Mouse (Mus musculus) CH12.LX (cell line): ENCODE results near the gene Epb41l1. TPM values are rescaled to one million over a fixed set of nuclear protein-coding genes. Genes with fewer than 3 reads are reported as not detected.

Source experiments
- DNase-seq: peaks from one replicate; pipeline ENCODE4 v3.0.0-alpha.2; 2013; ENCODE audit errors: extremely low read depth
- H3K27ac ChIP-seq: 2 replicates; pipeline ENCODE4 v1.5.1; 2012; ENCODE audit warnings: low read depth, mild to moderate bottlenecking, control low read depth, moderate library complexity; ENCODE audit not compliant: insufficient read depth
- H3K27me3 ChIP-seq: replicated peaks from 2 replicates; pipeline ENCODE3; 2012; ENCODE audit warnings: inconsistent platforms
- H3K36me3 ChIP-seq, 2 experiments: replicated peaks in 1 of 2; 2 replicates each; pipeline versions ENCODE3 to v1.6.1; 2012; ENCODE audit warnings: inconsistent platforms in 1 of 2, low read length in 1 of 2, mild to moderate bottlenecking in 1 of 2, mixed read lengths in 1 of 2, moderate library complexity in 1 of 2; ENCODE audit not compliant: control insufficient read depth in 1 of 2, insufficient read depth in 1 of 2
- H3K4me1 ChIP-seq, 2 experiments: 2 replicates each; pipeline ENCODE4 v1.6.1; 2012; ENCODE audit warnings: inconsistent platforms in 1 of 2, moderate library complexity in 1 of 2; ENCODE audit not compliant: insufficient read depth in 2 of 2, control insufficient read depth in 1 of 2
- H3K4me2 ChIP-seq: 2 replicates; pipeline ENCODE4 v1.6.1; 2012; ENCODE audit warnings: low read depth, mild to moderate bottlenecking, control low read depth; ENCODE audit not compliant: poor library complexity, insufficient read depth, severe bottlenecking
- H3K4me3 ChIP-seq, 3 experiments: fragments of 150-350 bp in 1 of 3; sonication (generic) in 1 of 3; replicated peaks in 1 of 3; 2 replicates each; pipeline versions ENCODE3 to v1.5.1; 2011 to 2012; ENCODE audit warnings: low read depth in 2 of 3, low read length in 2 of 3, mild to moderate bottlenecking in 2 of 3, moderate library complexity in 2 of 3, control low read depth in 1 of 3, improper control_type of control experiment in 1 of 3, inconsistent platforms in 1 of 3, mixed read lengths in 1 of 3; ENCODE audit not compliant: poor library complexity in 1 of 3
- H3K79me2 ChIP-seq: replicated peaks from 2 replicates; pipeline ENCODE4 v1.6.1; 2012; ENCODE audit warnings: mild to moderate bottlenecking, moderate library complexity; ENCODE audit not compliant: control insufficient read depth, poor library complexity, insufficient read depth, severe bottlenecking; ENCODE audit errors: extremely low read depth
- H3K9ac ChIP-seq: 2 replicates; pipeline ENCODE4 v1.6.1; 2012; ENCODE audit warnings: low read depth, mild to moderate bottlenecking, control low read depth, moderate library complexity; ENCODE audit not compliant: insufficient read depth
- H3K9me3 ChIP-seq: replicated peaks from 2 replicates; pipeline ENCODE3; 2012; ENCODE audit warnings: low read length, inconsistent platforms, mixed read lengths
- BHLHE40 ChIP-seq: IDR thresholded peaks from 2 replicates; pipeline ENCODE4 v1.6.1; 2011; ENCODE audit warnings: mild to moderate bottlenecking, low read depth, low read length, improper control_type of control experiment
- CHD2 ChIP-seq: IDR thresholded peaks from 2 replicates; pipeline ENCODE4 v1.6.1; 2011; ENCODE audit warnings: low read length, improper control_type of control experiment
- CTCF ChIP-seq, 2 experiments: IDR thresholded peaks in 1 of 2; conservative IDR thresholded peaks in 1 of 2; 2 replicates each; pipeline ENCODE4 v1.5.1; 2011 to 2012; ENCODE audit warnings: low read depth in 2 of 2, low read length in 2 of 2, improper control_type of control experiment in 1 of 2, inconsistent platforms in 1 of 2, mild to moderate bottlenecking in 1 of 2, moderate library complexity in 1 of 2
- E2F4 ChIP-seq: IDR thresholded peaks from 2 replicates; pipeline ENCODE4 v1.6.1; 2011; ENCODE audit warnings: low read depth, low read length, improper control_type of control experiment; ENCODE audit not compliant: insufficient replicate concordance
- ELF1 ChIP-seq: IDR thresholded peaks from 2 replicates; pipeline ENCODE4 v1.6.1; 2014; ENCODE audit warnings: low read depth, mild to moderate bottlenecking, inconsistent platforms, low read length, improper control_type of control experiment
- HCFC1 ChIP-seq: IDR thresholded peaks from 2 replicates; pipeline ENCODE4 v1.6.1; 2012; ENCODE audit warnings: low read depth, mild to moderate bottlenecking, inconsistent platforms, low read length, improper control_type of control experiment
- JUND ChIP-seq: conservative IDR thresholded peaks from 2 replicates; pipeline ENCODE4 v1.6.1; 2011; ENCODE audit warnings: low read depth, low read length, improper control_type of control experiment
- MAX ChIP-seq: IDR thresholded peaks from 2 replicates; pipeline ENCODE4 v1.6.1; 2011; ENCODE audit warnings: low read length, improper control_type of control experiment
- MXI1 ChIP-seq: IDR thresholded peaks from 2 replicates; pipeline ENCODE4 v1.6.1; 2011; ENCODE audit warnings: mild to moderate bottlenecking, low read depth, low read length, improper control_type of control experiment
- MYC ChIP-seq: IDR thresholded peaks from 2 replicates; pipeline ENCODE4 v1.6.1; 2011; ENCODE audit warnings: low read depth, mild to moderate bottlenecking, improper control_type of control experiment, low read length
- NELFE ChIP-seq: IDR thresholded peaks from 2 replicates; pipeline ENCODE4 v1.6.1; 2011; ENCODE audit warnings: low read depth, low read length, improper control_type of control experiment
- NRF1 ChIP-seq: IDR thresholded peaks from 2 replicates; pipeline ENCODE4 v1.6.1; 2014; ENCODE audit warnings: low read depth, mild to moderate bottlenecking, inconsistent platforms, low read length, improper control_type of control experiment, moderate library complexity
- PAX5 ChIP-seq: IDR thresholded peaks from 2 replicates; pipeline ENCODE4 v1.6.1; 2012; ENCODE audit warnings: low read length, inconsistent platforms, mixed read lengths
- POLR2A ChIP-seq: IDR thresholded peaks from 2 replicates; pipeline ENCODE4 v1.6.1; 2011; ENCODE audit warnings: low read depth, mild to moderate bottlenecking, improper control_type of control experiment, low read length
- POLR2AphosphoS2 ChIP-seq: IDR thresholded peaks from 2 replicates; pipeline ENCODE4 v1.6.1; 2011; ENCODE audit warnings: low read depth, low read length, improper control_type of control experiment
- SIN3A ChIP-seq: IDR thresholded peaks from 2 replicates; pipeline ENCODE4 v1.6.1; 2012; ENCODE audit warnings: low read length, improper control_type of control experiment, inconsistent platforms
- TBP ChIP-seq: conservative IDR thresholded peaks from 2 replicates; pipeline ENCODE4 v1.6.1; 2011; ENCODE audit warnings: low read depth, low read length, improper control_type of control experiment
- TCF12 ChIP-seq: IDR thresholded peaks from 2 replicates; pipeline ENCODE4 v1.6.1; 2014; ENCODE audit warnings: low read depth, mild to moderate bottlenecking, inconsistent platforms, low read length, improper control_type of control experiment
- UBTF ChIP-seq: IDR thresholded peaks from 2 replicates; pipeline ENCODE4 v1.6.1; 2012; ENCODE audit warnings: low read depth, mild to moderate bottlenecking, inconsistent platforms, low read length, improper control_type of control experiment, moderate library complexity
- USF1 ChIP-seq: IDR thresholded peaks from 2 replicates; pipeline ENCODE4 v1.6.1; 2014; ENCODE audit warnings: low read depth, mild to moderate bottlenecking, inconsistent platforms, low read length, improper control_type of control experiment
- ZKSCAN1 ChIP-seq: IDR thresholded peaks from 2 replicates; pipeline ENCODE4 v1.6.1; 2012; ENCODE audit warnings: low read depth, inconsistent platforms, low read length, improper control_type of control experiment, borderline replicate concordance
- dilution Hi-C: fragments of 300-500 bp; cut with MboI; formaldehyde crosslinking; loops from 2 replicates; pipeline ENCODE4 v1.14.3; 2020; ENCODE audit warnings: low sequenced_read_pairs; ENCODE audit not compliant: extremely low pct_unique_long_range_greater_than_20kb, extremely low pct_ligation_motif_present
- in situ Hi-C: fragments of 300-500 bp; cut with MboI; formaldehyde crosslinking; loops from 3 replicates; pipeline ENCODE4 v1.14.3; 2019; ENCODE audit warnings: low sequenced_read_pairs, low pct_ligation_motif_present, low pct_unique_long_range_greater_than_20kb, mixed read lengths
- polyA plus RNA-seq: library from polyadenylated mRNA; unstranded; fragments of >175 nt; gene quantifications from 2 replicates; pipeline ENCODE4 v1.2.1, GENCODE M21; 2012; ENCODE audit warnings: low read depth; ENCODE audit not compliant: insufficient read length
- total RNA-seq, 2 experiments: library from RNA; depleted of rRNA; stranded (reverse); fragments of 300-350 nt in 1 of 2; fragments of >200 nt in 1 of 2; gene quantifications; 2 replicates each; pipeline ENCODE4 v1.2.3; 2012 to 2014

Gene Epb41l1
- total and polyA plus RNA-seq, 3 experiments: 0.21 TPM; not detected in 2

GRCm38 (mm10) chr2:156518306-156518705 is 97.6 kb downstream of the Epb41l1 start:
- H3K9ac ChIP-seq: no peak overlapping the region
- in situ Hi-C loops: no loop called here
- no peaks in the 10 kb centered on the region for H3K79me2 ChIP-seq
- no peak for DNase-seq
- H3K9me3 ChIP-seq: no peaks in the 10 kb centered on the region
- dilution Hi-C loops: no loop called here
- H3K4me1 ChIP-seq: no peaks in the 10 kb centered on the region
- peaks cover 84% of the 10 kb centered on the region for H3K27me3 ChIP-seq
- TF ChIP-seq NELFE (no peak), BHLHE40 (no peak), ZKSCAN1 (no peak), HCFC1 (no peak), MXI1 (no peak), E2F4 (no peak), MYC (no peak), ELF1 (no peak), JUND (no peak), TBP (no peak), CHD2 (no peak), CTCF (conservative IDR thresholded peaks at IDR 0.05 in 1 of 2, IDR thresholded peaks at IDR 0.05 in 1 of 2; ENCODE audit: low read depth in 2 of 2, low read length in 2 of 2) (no peak)
- H3K4me2 ChIP-seq: no peak overlapping the region
- H3K27ac ChIP-seq: no peak overlapping the region
- no peaks in the 10 kb centered on the region for H3K36me3 ChIP-seq
- H3K4me3 ChIP-seq: no peak overlapping the region

DNA sequence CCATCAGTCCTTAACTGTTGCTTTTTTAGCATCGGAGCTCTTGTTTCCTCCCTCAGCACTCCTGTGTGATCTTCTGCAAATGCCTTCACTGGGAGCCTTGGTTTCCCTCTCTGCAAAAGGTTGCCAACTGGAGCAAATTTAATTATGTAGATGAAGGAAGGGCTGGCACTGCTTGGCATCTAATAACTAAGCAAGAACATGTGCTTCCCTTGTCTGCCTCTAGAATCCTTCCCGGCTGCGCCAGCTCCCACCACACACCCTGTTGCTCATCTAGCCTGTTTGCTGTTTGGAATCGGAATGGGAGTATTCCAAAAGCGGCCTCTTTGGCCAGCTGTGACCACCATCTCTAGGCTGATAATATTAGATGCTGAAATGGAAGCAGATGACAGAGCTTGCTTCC is 98.9 kb downstream of the Epb41l1 start:
- Histone ChIP-seq H3K27me3 (peaks cover 81% of the 10 kb centered on the region), H3K9me3 (no peaks in the 10 kb centered on the region), H3K79me2 (no peaks in the 10 kb centered on the region), H3K9ac (no peak overlapping the region), H3K4me3 (no peak overlapping the region), H3K4me1 (no peaks in the 10 kb centered on the region), H3K36me3 (no peaks in the 10 kb centered on the region), H3K4me2 (no peak overlapping the region), H3K27ac (no peak overlapping the region)
- dilution Hi-C loops: no loop called here
- in situ Hi-C loops: no loop called here
- DNase-seq: no peak
- TF ChIP-seq TBP: no peak

DNA sequence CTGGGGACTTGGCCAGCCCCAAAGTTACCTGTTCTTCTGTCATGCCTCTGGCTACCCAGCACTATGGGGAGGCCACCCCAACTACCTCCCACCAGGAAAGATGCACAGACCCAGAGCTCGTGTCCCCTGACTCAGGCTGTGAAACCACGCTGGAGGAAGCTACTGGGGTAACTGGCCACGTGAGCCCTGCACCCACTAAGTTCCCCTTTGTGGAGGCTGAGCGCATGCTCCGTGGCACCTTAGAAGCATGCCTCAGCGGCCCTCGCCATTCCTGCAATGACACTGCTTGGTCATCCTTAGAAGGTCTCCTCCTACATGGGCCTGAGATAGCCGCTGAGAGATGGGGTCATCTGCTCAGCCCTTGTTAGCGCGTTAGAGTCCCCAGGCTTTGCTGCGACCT is 102.3 kb downstream of the Epb41l1 start:
- dilution Hi-C loops (no loop called here), in situ Hi-C loops (no loop called here)
- no peaks in the 10 kb centered on the region for H3K9me3 ChIP-seq
- H3K4me2 ChIP-seq: no peak overlapping the region
- H3K36me3 ChIP-seq: no peaks in the 10 kb centered on the region
- no peak overlapping the region for H3K4me3 ChIP-seq
- TF ChIP-seq UBTF (no peak), NRF1 (no peak), TBP (no peak), USF1 (no peak), TCF12 (no peak), JUND (no peak), SIN3A (no peak), ZKSCAN1 (no peak), MYC (no peak), POLR2A (no peak), PAX5 (no peak), MAX (no peak), POLR2AphosphoS2 (no peak)
- no peak overlapping the region for H3K27ac ChIP-seq
- H3K9ac ChIP-seq: no peak overlapping the region
- no peak for DNase-seq
- H3K4me1 ChIP-seq: no peaks in the 10 kb centered on the region
- H3K79me2 ChIP-seq: no peaks in the 10 kb centered on the region
- H3K27me3 ChIP-seq: peaks cover 94% of the 10 kb centered on the region
